In genomic region chr2:102998356-102998755, GRCm38 (mm10) we compare ENCODE assay signal across 12 mouse cellular contexts.
DNase-seq lines count a peak whose midpoint lies in the region; ATAC-seq and TF ChIP-seq lines count a peak whose summit lies in the region.
"Had no signal": no experiment of that assay in that cellular context is flagged by ENCODE, and none has a peak within 500 bp of the region (broad histone marks: within the 10 kb centered on the region; RNA-seq: fewer than 3 reads in every experiment).

No protein-coding gene starts in this region.

- H3K36me3 ChIP-seq in midbrain, embryonic 10.5 days: no peaks in the 10 kb centered on the region
- no peaks in the 10 kb centered on the region for H3K36me3 ChIP-seq in midbrain, embryonic 13.5 days
- no peaks in the 10 kb centered on the region for H3K36me3 ChIP-seq in neural tube, embryonic 15.5 days
- no peaks in the 10 kb centered on the region for H3K36me3 ChIP-seq in liver, embryonic 11.5 days (ENCODE audit: control insufficient read depth, insufficient read depth, low read length)
- H3K36me3 ChIP-seq: G1E; limb, embryonic 12.5 days had no signal

- no peak overlapping the region for H3K4me2 ChIP-seq in midbrain, embryonic 13.5 days (replicated peaks)
- no peak overlapping the region for H3K4me2 ChIP-seq in neural tube, embryonic 15.5 days
- no peak overlapping the region for H3K4me2 ChIP-seq in liver, embryonic 11.5 days
- H3K4me2 ChIP-seq: limb, embryonic 12.5 days had no signal

- H3K9me3 ChIP-seq in midbrain, embryonic 10.5 days (replicated peaks): no peaks in the 10 kb centered on the region
- no peaks in the 10 kb centered on the region for H3K9me3 ChIP-seq in midbrain, embryonic 13.5 days
- H3K9me3 ChIP-seq in neural tube, embryonic 15.5 days (replicated peaks): no peaks in the 10 kb centered on the region
- H3K9me3 ChIP-seq in liver, embryonic 11.5 days (ENCODE audit: control insufficient read depth, low read length): no peaks in the 10 kb centered on the region
- H3K9me3 ChIP-seq: G1E; limb, embryonic 12.5 days had no signal

- ATAC-seq in midbrain, embryonic 13.5 days: no peak
- peak; percentile 88 for ATAC-seq in granulocyte monocyte progenitor cell, adult 5-6 weeks (replicated peaks; ENCODE audit: poor library complexity, severe bottlenecking)
- peak; percentile 61; the same call in 1 of the 2 replicates for ATAC-seq in neural tube, embryonic 15.5 days (ENCODE audit: low FRiP score)
- no peak for ATAC-seq in liver, embryonic 11.5 days (replicated peaks; ENCODE audit: low FRiP score)
- ATAC-seq: intestine, postnatal 0 days had no signal

- H3K4me3 ChIP-seq in midbrain, embryonic 10.5 days: no peak overlapping the region
- no peak overlapping the region for H3K4me3 ChIP-seq in midbrain, embryonic 13.5 days (replicated peaks)
- H3K4me3 ChIP-seq in neural tube, embryonic 15.5 days (replicated peaks): no peak overlapping the region
- H3K4me3 ChIP-seq in cerebellum, adult 2 months (replicated peaks; ENCODE audit: insufficient read depth, low read depth, low read length): no peak overlapping the region
- no peak overlapping the region for H3K4me3 ChIP-seq in liver, embryonic 11.5 days (ENCODE audit: low read depth, low read length)
- H3K4me3 ChIP-seq: limb, embryonic 12.5 days had no signal

- H3K9ac ChIP-seq in midbrain, embryonic 13.5 days (replicated peaks): no peak overlapping the region
- no peak overlapping the region for H3K9ac ChIP-seq in neural tube, embryonic 15.5 days (replicated peaks)
- H3K9ac ChIP-seq in liver, embryonic 11.5 days (ENCODE audit: low read depth, low read length): no peak overlapping the region
- H3K9ac ChIP-seq: limb, embryonic 12.5 days had no signal

- peaks cover 30% of the 10 kb centered on the region for H3K4me1 ChIP-seq in midbrain, embryonic 10.5 days
- H3K4me1 ChIP-seq in midbrain, embryonic 13.5 days (replicated peaks): peaks cover 11% of the 10 kb centered on the region
- H3K4me1 ChIP-seq in neural tube, embryonic 15.5 days: peaks cover 6% of the 10 kb centered on the region; the same call in 1 of the 2 replicates
- no peaks in the 10 kb centered on the region for H3K4me1 ChIP-seq in cerebellum, adult 2 months (ENCODE audit: control insufficient read depth, insufficient read depth, low read length)
- H3K4me1 ChIP-seq in liver, embryonic 11.5 days (replicated peaks; ENCODE audit: control insufficient read depth, insufficient read depth, low read length): no peaks in the 10 kb centered on the region

- TF ChIP-seq POLR2A in cerebellum, adult 2 months (IDR thresholded peaks at IDR 0.05; ENCODE audit: borderline replicate concordance, insufficient read depth, low read length): no peak

- H3K27ac ChIP-seq in midbrain, embryonic 10.5 days (replicated peaks): peak overlapping the region; percentile 53; the same call in 1 of the 2 replicates
- H3K27ac ChIP-seq in midbrain, embryonic 13.5 days: no peak overlapping the region
- no peak overlapping the region for H3K27ac ChIP-seq in neural tube, embryonic 15.5 days (replicated peaks)
- no peak overlapping the region for H3K27ac ChIP-seq in cerebellum, adult 2 months (ENCODE audit: insufficient read depth, low read length)
- H3K27ac ChIP-seq in liver, embryonic 11.5 days (ENCODE audit: low read depth, low read length): no peak overlapping the region
- H3K27ac ChIP-seq: limb, embryonic 12.5 days had no signal

- DNase-seq in midbrain, embryonic 10.5 days (ENCODE audit: low spot score): no peak
- peak; percentile 66 for DNase-seq in NIH3T3 (ENCODE audit: low read depth)
- DNase-seq in cerebellum, adult 2 months: no peak
- DNase-seq in left cerebral cortex, adult 8-10 months (ENCODE audit: low spot score in 2 of 2): no peak
- no peak for DNase-seq in liver, embryonic 11.5 days (ENCODE audit: low spot score)
- DNase-seq: right cerebral cortex, postnatal 4 days had no signal

- 29% methylated on average over 5 of the region's 5 CpGs for WGBS in midbrain, embryonic 10.5 days
- 6% methylated on average over 5 of the region's 5 CpGs for WGBS in midbrain, embryonic 13.5 days
- 5% methylated on average over 5 of the region's 5 CpGs for WGBS in neural tube, embryonic 15.5 days
- WGBS in cerebellum, adult 2 months: 14% methylated on average over 5 of the region's 5 CpGs
- WGBS in liver, embryonic 11.5 days: 67% methylated on average over 5 of the region's 5 CpGs

- no peaks in the 10 kb centered on the region for H3K27me3 ChIP-seq in midbrain, embryonic 10.5 days (ENCODE audit: low read depth, poor library complexity, severe bottlenecking)
- H3K27me3 ChIP-seq in midbrain, embryonic 13.5 days: no peaks in the 10 kb centered on the region
- no peaks in the 10 kb centered on the region; the same call in 1 of the 2 replicates for H3K27me3 ChIP-seq in neural tube, embryonic 15.5 days (replicated peaks)
- H3K27me3 ChIP-seq in cerebellum, adult 2 months (ENCODE audit: control insufficient read depth, insufficient read depth, low read length): no peaks in the 10 kb centered on the region
- no peaks in the 10 kb centered on the region for H3K27me3 ChIP-seq in liver, embryonic 11.5 days (replicated peaks; ENCODE audit: control insufficient read depth, insufficient read depth, low read length)
- H3K27me3 ChIP-seq: limb, embryonic 12.5 days had no signal

- no peak for TF ChIP-seq CTCF in cerebellum, adult 2 months (IDR thresholded peaks at IDR 0.05; ENCODE audit: borderline replicate concordance, insufficient read depth, low read depth, low read length)

Comparison
In these comparisons a context has a peak if more than half of its experiments do, and no peak if none do; other contexts are left out.
1. ATAC-seq: peak in granulocyte monocyte progenitor cell, adult 5-6 weeks (single experiment) and neural tube, embryonic 15.5 days (single experiment); none in midbrain, embryonic 13.5 days (single experiment) and liver, embryonic 11.5 days (single experiment).